Mouse (Mus musculus): ENCODE results near the gene Ccdc57. TPM values are rescaled to one million over a fixed set of nuclear protein-coding genes. Genes with fewer than 3 reads are reported as not detected.
"Not testable (repeated sequence)": the region's sequence is repeated elsewhere in the genome, so short reads cannot be mapped to it uniquely, and the experiment has no call there.

The Ccdc57 gene
- polyA plus RNA-seq, 1 experiment from 2014 or later, result 4.7 TPM

DNA sequence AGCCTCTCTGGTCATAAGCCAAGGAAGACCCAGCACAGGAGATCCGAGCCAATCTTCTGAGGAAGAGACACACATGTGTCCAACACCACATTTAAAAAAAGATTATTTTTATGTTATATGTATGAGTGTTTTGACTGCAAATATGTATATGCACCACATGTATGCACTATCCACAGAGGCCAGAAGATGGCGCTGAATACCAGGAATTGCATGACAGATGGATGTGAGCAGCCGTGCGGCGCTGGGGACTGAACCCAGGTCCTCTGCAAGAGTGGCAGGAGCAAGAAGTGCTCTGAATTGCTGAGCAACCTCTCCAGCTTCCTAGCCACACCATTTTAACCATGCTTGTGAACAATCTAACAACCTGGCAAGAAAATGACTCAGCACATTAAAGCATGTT is 45.2 kb downstream of the Ccdc57 start:
- no peak for ATAC-seq (ENCODE audit: low FRiP score)
- no peak overlapping the region for H3K4me3 ChIP-seq (ENCODE audit: low read depth, low read length)
- no peak overlapping the region for H3K4me2 ChIP-seq (replicated peaks; ENCODE audit: low read depth, low read length)
- DNase-seq (ENCODE audit: low spot score), result no peak
- H3K27me3 ChIP-seq (ENCODE audit: control insufficient read depth, insufficient read depth, low read length), result no peaks in the 10 kb centered on the region
- no peaks in the 10 kb centered on the region; the same call in 1 of the 2 replicates for H3K9me3 ChIP-seq (ENCODE audit: control insufficient read depth, low read length)
- no peaks in the 10 kb centered on the region; the same call in 1 of the 2 replicates for H3K36me3 ChIP-seq (ENCODE audit: control insufficient read depth, insufficient read depth, low read length)
- H3K9ac ChIP-seq (ENCODE audit: low read depth, low read length), result no peak overlapping the region
- H3K4me1 ChIP-seq (replicated peaks; ENCODE audit: control insufficient read depth, insufficient read depth, low read length), result no peaks in the 10 kb centered on the region
- 90% methylated on average over 5 of the region's 5 CpGs for WGBS
- no peak overlapping the region for H3K27ac ChIP-seq (ENCODE audit: low read depth, low read length)

DNA sequence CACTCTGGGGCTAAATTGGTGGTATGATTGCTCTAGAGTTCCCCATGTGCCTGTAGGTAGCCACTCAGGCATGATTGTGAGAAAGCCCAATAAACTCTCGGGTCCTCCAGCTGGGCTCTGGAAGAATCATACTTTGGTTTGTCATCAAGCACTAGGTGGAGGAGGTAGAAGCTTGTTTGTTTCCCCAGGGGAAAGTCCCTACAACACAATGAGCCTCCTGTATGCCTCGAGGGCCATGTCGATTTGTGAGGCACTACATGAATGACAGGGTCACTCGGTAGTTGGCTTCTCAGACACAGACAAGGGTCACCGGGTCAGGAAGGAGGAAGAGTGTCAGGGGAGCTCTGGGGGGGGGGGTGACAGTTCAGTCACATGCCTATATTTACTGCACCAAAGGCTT is 46.2 kb downstream of the Ccdc57 start:
- no peaks in the 10 kb centered on the region; the same call in 1 of the 2 replicates for H3K36me3 ChIP-seq (ENCODE audit: control insufficient read depth, insufficient read depth, low read length)
- H3K27ac ChIP-seq (ENCODE audit: low read depth, low read length), result no peak overlapping the region
- H3K9me3 ChIP-seq (ENCODE audit: control insufficient read depth, low read length), result no peaks in the 10 kb centered on the region; the same call in 1 of the 2 replicates
- H3K4me3 ChIP-seq (ENCODE audit: low read depth, low read length), result no peak overlapping the region
- H3K27me3 ChIP-seq (ENCODE audit: control insufficient read depth, insufficient read depth, low read length), result no peaks in the 10 kb centered on the region
- 60% methylated on average over 5 of the region's 5 CpGs for WGBS
- DNase-seq (ENCODE audit: low spot score), result no peak
- no peaks in the 10 kb centered on the region for H3K4me1 ChIP-seq (replicated peaks; ENCODE audit: control insufficient read depth, insufficient read depth, low read length)
- no peak overlapping the region for H3K9ac ChIP-seq (ENCODE audit: low read depth, low read length)
- ATAC-seq (ENCODE audit: low FRiP score), result no peak
- H3K4me2 ChIP-seq (replicated peaks; ENCODE audit: low read depth, low read length), result no peak overlapping the region

DNA sequence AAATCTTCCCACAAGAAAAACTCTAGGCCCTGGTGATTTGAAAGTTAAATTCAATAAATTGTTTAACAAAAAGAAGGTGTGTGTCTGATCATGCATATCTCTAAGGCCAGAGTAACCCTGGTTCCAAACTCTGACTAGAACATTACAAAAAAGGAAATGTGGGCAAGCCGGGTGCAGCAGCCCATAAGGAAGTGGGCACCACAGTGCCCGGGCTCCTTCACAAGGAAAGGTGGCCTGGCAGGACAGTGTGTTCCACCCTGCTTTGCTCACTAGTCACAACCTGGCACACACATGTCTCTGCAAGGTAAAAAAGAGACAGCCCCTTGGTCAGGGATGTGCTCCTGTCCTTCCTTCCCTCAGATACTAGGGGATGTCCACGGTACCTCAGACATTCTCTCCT is 49.1 kb downstream of the Ccdc57 start:
- Histone ChIP-seq H3K4me2 (replicated peaks; ENCODE audit: low read depth, low read length) (no peak overlapping the region), H3K9ac (ENCODE audit: low read depth, low read length) (no peak overlapping the region), H3K27ac (ENCODE audit: low read depth, low read length) (no peak overlapping the region), H3K4me3 (ENCODE audit: low read depth, low read length) (no peak overlapping the region), H3K4me1 (replicated peaks; ENCODE audit: control insufficient read depth, insufficient read depth, low read length) (no peaks in the 10 kb centered on the region), H3K36me3 (ENCODE audit: control insufficient read depth, insufficient read depth, low read length) (no peaks in the 10 kb centered on the region; the same call in 1 of the 2 replicates), H3K27me3 (ENCODE audit: control insufficient read depth, insufficient read depth, low read length) (no peaks in the 10 kb centered on the region), H3K9me3 (ENCODE audit: control insufficient read depth, low read length) (no peaks in the 10 kb centered on the region; the same call in 1 of the 2 replicates)
- 95% methylated on average over 3 of the region's 3 CpGs for WGBS
- DNase-seq (ENCODE audit: low spot score) (no peak), ATAC-seq (ENCODE audit: low FRiP score) (no peak)

DNA sequence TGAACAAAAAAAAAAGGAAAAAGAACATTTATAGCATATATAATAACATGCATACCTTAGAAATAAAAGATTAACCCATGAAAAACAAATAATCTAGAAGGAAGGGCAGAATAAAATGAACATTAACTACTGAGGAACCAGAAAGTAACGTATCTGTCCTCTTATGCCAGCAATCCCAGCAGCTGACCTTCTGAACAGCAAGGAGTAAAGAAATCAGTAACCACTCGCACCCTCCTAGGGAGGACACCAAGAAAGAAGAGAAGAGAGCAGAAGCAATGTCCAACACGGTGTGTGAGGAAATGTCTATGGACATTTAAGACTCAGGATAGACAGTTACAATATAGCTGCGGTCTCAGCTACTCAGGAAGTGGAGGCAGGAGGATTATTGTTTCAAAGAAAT is 49.7 kb downstream of the Ccdc57 start:
- WGBS, result 92% methylated on average over 4 of the region's 4 CpGs
- DNase-seq (ENCODE audit: low spot score), result no peak
- no peak for ATAC-seq (ENCODE audit: low FRiP score)
- H3K36me3 ChIP-seq (ENCODE audit: control insufficient read depth, insufficient read depth, low read length), result no peaks in the 10 kb centered on the region
- H3K9ac ChIP-seq (ENCODE audit: low read depth, low read length), result no peak overlapping the region
- no peaks in the 10 kb centered on the region; the same call in 1 of the 2 replicates for H3K9me3 ChIP-seq (ENCODE audit: control insufficient read depth, low read length)
- H3K4me2 ChIP-seq (replicated peaks; ENCODE audit: low read depth, low read length), result no peak overlapping the region
- H3K4me3 ChIP-seq (ENCODE audit: low read depth, low read length), result no peak overlapping the region
- H3K4me1 ChIP-seq (replicated peaks; ENCODE audit: control insufficient read depth, insufficient read depth, low read length), result no peaks in the 10 kb centered on the region
- H3K27ac ChIP-seq (ENCODE audit: low read depth, low read length), result no peak overlapping the region
- no peaks in the 10 kb centered on the region for H3K27me3 ChIP-seq (ENCODE audit: control insufficient read depth, insufficient read depth, low read length)

DNA sequence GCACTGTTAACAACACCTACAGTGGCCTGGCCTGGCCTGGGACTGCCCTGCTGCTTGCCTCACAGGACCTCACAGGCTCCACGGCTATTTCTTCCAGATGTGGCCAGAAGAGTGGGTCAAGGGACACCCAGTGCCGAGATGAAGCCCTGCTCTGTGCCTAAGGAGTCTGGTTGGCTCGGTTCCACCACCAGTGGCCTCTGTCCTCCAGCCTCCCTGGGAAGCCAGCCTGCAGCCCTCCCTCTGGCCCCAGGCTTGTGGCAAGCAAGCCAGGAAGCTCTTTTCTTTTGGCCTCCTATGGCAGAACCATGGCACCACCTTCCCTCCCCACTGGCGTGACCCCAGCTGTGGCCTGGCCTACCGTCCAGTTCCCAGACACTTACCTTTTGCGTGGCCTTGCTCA is 59.5 kb downstream of the Ccdc57 start:
- no peaks in the 10 kb centered on the region for H3K27me3 ChIP-seq (ENCODE audit: control insufficient read depth, insufficient read depth, low read length)
- H3K9me3 ChIP-seq (ENCODE audit: control insufficient read depth, low read length), result no peaks in the 10 kb centered on the region
- ATAC-seq (ENCODE audit: low FRiP score), result no peak
- DNase-seq (ENCODE audit: low spot score), result no peak
- no peaks in the 10 kb centered on the region; the same call in 1 of the 2 replicates for H3K36me3 ChIP-seq (ENCODE audit: control insufficient read depth, insufficient read depth, low read length)
- no peak overlapping the region for H3K4me3 ChIP-seq (ENCODE audit: low read depth, low read length)
- H3K9ac ChIP-seq (ENCODE audit: low read depth, low read length), result no peak overlapping the region
- 75% methylated on average over 6 of the region's 6 CpGs for WGBS
- H3K27ac ChIP-seq (ENCODE audit: low read depth, low read length), result no peak overlapping the region
- no peak overlapping the region for H3K4me2 ChIP-seq (replicated peaks; ENCODE audit: low read depth, low read length)
- no peaks in the 10 kb centered on the region for H3K4me1 ChIP-seq (replicated peaks; ENCODE audit: control insufficient read depth, insufficient read depth, low read length)

DNA sequence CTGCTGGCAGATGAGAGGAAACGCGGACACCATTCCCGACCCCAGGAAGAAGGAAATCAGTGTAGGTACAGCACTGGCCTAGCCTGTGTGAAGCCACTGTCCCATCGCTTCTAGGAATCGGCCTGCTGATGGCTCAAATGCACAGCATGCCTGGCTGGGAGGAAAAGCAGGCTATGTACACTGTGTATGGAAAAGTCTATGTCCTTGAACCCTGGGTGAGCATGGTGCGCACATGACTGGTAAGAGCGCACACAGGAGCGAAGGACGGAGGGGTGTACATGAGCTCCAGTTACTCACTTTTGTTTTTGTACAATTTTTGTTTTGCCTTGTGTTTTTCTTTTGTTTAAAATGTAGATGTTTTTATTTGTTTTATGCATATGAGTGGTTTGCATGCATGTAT is 61.2 kb downstream of the Ccdc57 start:
- ATAC-seq (ENCODE audit: low FRiP score) (no peak), DNase-seq (ENCODE audit: low spot score) (no peak)
- Histone ChIP-seq H3K4me1 (replicated peaks; ENCODE audit: control insufficient read depth, insufficient read depth, low read length) (no peaks in the 10 kb centered on the region), H3K27ac (ENCODE audit: low read depth, low read length) (no peak overlapping the region), H3K36me3 (ENCODE audit: control insufficient read depth, insufficient read depth, low read length) (no peaks in the 10 kb centered on the region), H3K27me3 (ENCODE audit: control insufficient read depth, insufficient read depth, low read length) (no peaks in the 10 kb centered on the region), H3K9ac (ENCODE audit: low read depth, low read length) (no peak overlapping the region), H3K4me2 (replicated peaks; ENCODE audit: low read depth, low read length) (no peak overlapping the region), H3K9me3 (ENCODE audit: control insufficient read depth, low read length) (no peaks in the 10 kb centered on the region), H3K4me3 (ENCODE audit: low read depth, low read length) (no peak overlapping the region)
- WGBS, result 96% methylated on average over 9 of the region's 9 CpGs

DNA sequence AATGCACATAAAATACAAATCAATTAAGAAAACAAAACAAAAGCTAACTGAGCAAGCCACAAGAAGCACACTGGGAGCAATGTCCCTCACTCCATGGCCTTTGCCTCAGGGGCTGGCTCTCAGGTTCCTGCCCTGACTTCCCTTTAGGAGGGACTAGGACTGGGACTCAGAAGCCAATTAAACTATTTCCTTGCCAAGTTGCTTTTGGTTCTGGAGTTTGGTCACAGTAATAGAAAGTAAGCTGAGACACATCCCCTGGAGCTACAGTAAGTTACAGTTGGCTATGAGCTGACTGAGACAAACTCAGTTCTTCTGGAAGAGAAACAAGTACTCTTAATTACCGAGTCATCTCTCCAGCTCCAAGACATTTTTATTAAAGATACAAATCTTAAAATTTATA is 66.9 kb downstream of the Ccdc57 start:
- H3K4me2 ChIP-seq (replicated peaks; ENCODE audit: low read depth, low read length), result no peak overlapping the region
- H3K27ac ChIP-seq (ENCODE audit: low read depth, low read length), result no peak overlapping the region
- H3K9me3 ChIP-seq (ENCODE audit: control insufficient read depth, low read length), result no peaks in the 10 kb centered on the region
- no peaks in the 10 kb centered on the region for H3K27me3 ChIP-seq (ENCODE audit: control insufficient read depth, insufficient read depth, low read length)
- no peaks in the 10 kb centered on the region for H3K36me3 ChIP-seq (ENCODE audit: control insufficient read depth, insufficient read depth, low read length)
- DNase-seq (ENCODE audit: low spot score) (no peak), ATAC-seq (ENCODE audit: low FRiP score) (no peak)
- no peak overlapping the region for H3K9ac ChIP-seq (ENCODE audit: low read depth, low read length)
- WGBS, result 93% methylated on average over 1 of the region's 1 CpGs
- H3K4me3 ChIP-seq (ENCODE audit: low read depth, low read length), result no peak overlapping the region
- H3K4me1 ChIP-seq (replicated peaks; ENCODE audit: control insufficient read depth, insufficient read depth, low read length), result no peaks in the 10 kb centered on the region

DNA sequence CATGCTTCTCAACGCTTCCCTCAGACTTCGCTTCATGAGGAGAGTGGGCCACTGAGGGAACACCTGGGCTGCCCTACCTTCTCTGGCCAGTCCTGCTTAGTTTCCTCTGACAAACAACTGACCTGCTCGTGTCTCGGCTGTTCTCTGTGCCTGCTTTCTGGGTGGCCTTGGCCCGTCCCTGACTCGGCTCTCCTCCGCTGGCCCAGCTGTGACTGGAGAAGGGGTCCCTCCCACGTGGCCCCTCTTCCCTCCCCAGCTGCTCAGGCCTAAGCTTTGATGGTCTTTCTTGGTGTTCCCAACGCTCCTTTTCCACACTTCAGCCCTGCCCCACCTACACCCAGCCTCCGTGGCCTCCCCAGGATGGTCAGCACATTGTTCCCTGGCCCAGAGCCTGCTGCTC is 69.9 kb downstream of the Ccdc57 start:
- no peak overlapping the region for H3K4me3 ChIP-seq (ENCODE audit: low read depth, low read length)
- H3K36me3 ChIP-seq (ENCODE audit: control insufficient read depth, insufficient read depth, low read length), result no peaks in the 10 kb centered on the region; the same call in 1 of the 2 replicates
- no peak overlapping the region for H3K27ac ChIP-seq (ENCODE audit: low read depth, low read length)
- H3K4me2 ChIP-seq (replicated peaks; ENCODE audit: low read depth, low read length), result no peak overlapping the region
- H3K9ac ChIP-seq (ENCODE audit: low read depth, low read length), result no peak overlapping the region
- ATAC-seq (ENCODE audit: low FRiP score), result no peak
- WGBS, result 70% methylated on average over 10 of the region's 10 CpGs
- DNase-seq (ENCODE audit: low spot score), result no peak
- H3K27me3 ChIP-seq (ENCODE audit: control insufficient read depth, insufficient read depth, low read length), result no peaks in the 10 kb centered on the region
- H3K9me3 ChIP-seq (ENCODE audit: control insufficient read depth, low read length), result no peaks in the 10 kb centered on the region
- H3K4me1 ChIP-seq (replicated peaks; ENCODE audit: control insufficient read depth, insufficient read depth, low read length), result no peaks in the 10 kb centered on the region

DNA sequence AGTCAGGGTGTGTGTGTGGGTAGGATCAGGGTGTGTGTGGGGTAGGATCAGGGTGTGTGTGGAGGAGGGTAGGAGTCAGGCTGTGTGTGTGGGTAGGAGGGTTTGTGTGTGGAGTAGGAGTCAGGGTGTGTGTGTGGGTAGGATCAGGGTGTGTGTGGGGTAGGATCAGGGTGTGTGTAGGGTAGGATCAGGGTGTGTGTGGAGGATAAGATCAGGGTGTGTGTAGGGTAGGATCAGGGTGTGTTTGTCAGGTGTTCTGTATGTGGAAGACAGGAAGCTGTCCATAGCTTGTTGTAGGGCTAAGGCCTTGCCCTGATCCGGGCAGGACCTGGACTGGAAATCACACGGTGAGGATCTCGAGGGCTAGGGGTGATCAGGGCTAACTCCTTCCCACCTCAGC is 76.7 kb downstream of the Ccdc57 start:
- H3K4me2 ChIP-seq (replicated peaks; ENCODE audit: low read depth, low read length); H3K4me3 ChIP-seq (ENCODE audit: low read depth, low read length); H3K4me1 ChIP-seq (replicated peaks; ENCODE audit: control insufficient read depth, insufficient read depth, low read length); H3K9me3 ChIP-seq (ENCODE audit: control insufficient read depth, low read length); ATAC-seq (ENCODE audit: low FRiP score); H3K9ac ChIP-seq (ENCODE audit: low read depth, low read length); DNase-seq (ENCODE audit: low spot score); H3K27ac ChIP-seq (ENCODE audit: low read depth, low read length); H3K27me3 ChIP-seq (ENCODE audit: control insufficient read depth, insufficient read depth, low read length); H3K36me3 ChIP-seq (ENCODE audit: control insufficient read depth, insufficient read depth, low read length): not testable (repeated sequence)
- WGBS, result 94% methylated on average over 3 of the region's 3 CpGs
